Mouse (Mus musculus) midbrain, embryonic 14.5 days (tissue): Measurements from ENCODE around the gene Kirrel3. TPM values are rescaled to one million over a fixed set of nuclear protein-coding genes. Genes with fewer than 3 reads are reported as not detected.

Source experiments
- ATAC-seq: fragments of 200-750 bp; cut with Nextera tagmentation; 2 replicates; pipeline ENCODE4 v1.8.0; 2017; ENCODE audit warnings: moderate number of reproducible peaks, moderate library complexity; ENCODE audit not compliant: low FRiP score, low TSS enrichment
- DNase-seq: peaks from one replicate; pipeline ENCODE4 v3.0.0-alpha.2; 2015
- H3K27ac ChIP-seq: fragments of 300-500 bp; sonication (generic); replicated peaks from 2 replicates; pipeline ENCODE4 v1.5.1; 2014; ENCODE audit warnings: mild to moderate bottlenecking, low read depth, low read length, moderate library complexity
- H3K27me3 ChIP-seq: fragments of 300-500 bp; sonication (generic); 2 replicates; pipeline ENCODE4 v1.6.1; 2014; ENCODE audit warnings: low read length, control low read depth, mixed read lengths; ENCODE audit not compliant: control insufficient read depth, insufficient read depth
- H3K36me3 ChIP-seq: fragments of 300-500 bp; sonication (generic); 2 replicates; pipeline ENCODE4 v1.6.1; 2014; ENCODE audit warnings: low read length, control low read depth; ENCODE audit not compliant: control insufficient read depth, insufficient read depth
- H3K4me1 ChIP-seq: fragments of 300-500 bp; sonication (generic); 2 replicates; pipeline ENCODE4 v1.6.1; 2014; ENCODE audit warnings: mild to moderate bottlenecking, antibody characterized with exemption, low read length, control low read depth; ENCODE audit not compliant: control insufficient read depth, insufficient read depth
- H3K4me2 ChIP-seq: fragments of 300-500 bp; sonication (generic); 2 replicates; pipeline ENCODE4 v1.6.1; 2014; ENCODE audit warnings: mild to moderate bottlenecking, low read length, moderate library complexity
- H3K4me3 ChIP-seq: fragments of 300-500 bp; sonication (generic); replicated peaks from 2 replicates; pipeline ENCODE4 v1.5.1; 2014; ENCODE audit warnings: low read depth, low read length
- H3K9ac ChIP-seq: fragments of 300-500 bp; sonication (generic); replicated peaks from 2 replicates; pipeline ENCODE4 v1.6.1; 2014; ENCODE audit warnings: mild to moderate bottlenecking, low read length, moderate library complexity
- H3K9me3 ChIP-seq: fragments of 300-500 bp; sonication (generic); 2 replicates; pipeline ENCODE4 v1.6.1; 2016; ENCODE audit warnings: low read length, control low read depth, mixed read lengths; ENCODE audit not compliant: control insufficient read depth
- WGBS: fragments of 180-500 bp; shearing (Covaris S2); extraction: QIAGEN DNeasy Blood & Tissue Kit; methylation state at CpG from one replicate; pipeline ENCODE4 v1.1.7; 2014; 5-methylcytosine and 5-hydroxymethylcytosine counted together
- polyA plus RNA-seq: library from polyadenylated mRNA; unstranded; fragments of >200 nt; fragmentation: Nextera tagmentation; extraction: Ambion mirVana; gene quantifications from 2 replicates; pipeline ENCODE4 v1.2.1, GENCODE M21; 2014

The Kirrel3 gene
- polyA plus RNA-seq, 1 experiment from 2014 or later = 34.2 TPM

- Histone ChIP-seq H3K9ac (no peak overlapping the region), H3K27ac (no peak overlapping the region), H3K27me3 (peaks cover 4% of the 10 kb centered on the region; the same call in 1 of the 2 replicates), H3K36me3 (no peaks in the 10 kb centered on the region), H3K4me2 (no peak overlapping the region), H3K4me1 (peaks cover 10% of the 10 kb centered on the region), H3K9me3 (no peaks in the 10 kb centered on the region), H3K4me3 (no peak overlapping the region)
- DNase-seq (no peak), ATAC-seq (no peak)
- WGBS = 90% methylated on average over 6 of the region's 6 CpGs
Measured at GRCm38 (mm10) chr9:35027382-35027997, 541.8 kb downstream of the Kirrel3 start.

- 85% methylated on average over 5 of the region's 5 CpGs for WGBS
- ATAC-seq = no peak
- Histone ChIP-seq H3K4me2 (no peak overlapping the region), H3K4me3 (no peak overlapping the region), H3K9me3 (no peaks in the 10 kb centered on the region), H3K36me3 (no peaks in the 10 kb centered on the region), H3K4me1 (no peaks in the 10 kb centered on the region), H3K27me3 (no peaks in the 10 kb centered on the region), H3K27ac (no peak overlapping the region), H3K9ac (no peak overlapping the region)
- DNase-seq = peak; percentile 44
Measured at GRCm38 (mm10) chr9:35030823-35031222, 545.1 kb downstream of the Kirrel3 start.

GRCm38 (mm10) chr9:35032457-35032856 lies 546.8 kb downstream of the Kirrel3 start:
- no peaks in the 10 kb centered on the region for H3K36me3 ChIP-seq
- H3K27ac ChIP-seq = no peak overlapping the region
- no peak overlapping the region for H3K9ac ChIP-seq
- no peaks in the 10 kb centered on the region for H3K9me3 ChIP-seq
- H3K4me1 ChIP-seq = no peaks in the 10 kb centered on the region
- 83% methylated on average over 6 of the region's 6 CpGs for WGBS
- no peak overlapping the region for H3K4me3 ChIP-seq
- H3K4me2 ChIP-seq = no peak overlapping the region
- H3K27me3 ChIP-seq = no peaks in the 10 kb centered on the region
- no peak for ATAC-seq
- DNase-seq = no peak

GRCm38 (mm10) chr9:35035074-35035473 lies 549.4 kb downstream of the Kirrel3 start:
- H3K36me3 ChIP-seq = no peaks in the 10 kb centered on the region
- H3K27ac ChIP-seq = no peak overlapping the region
- ATAC-seq (no peak), DNase-seq (no peak)
- H3K4me1 ChIP-seq = no peaks in the 10 kb centered on the region
- 61% methylated on average over 14 of the region's 14 CpGs for WGBS
- no peak overlapping the region for H3K9ac ChIP-seq
- no peaks in the 10 kb centered on the region for H3K27me3 ChIP-seq
- no peak overlapping the region for H3K4me3 ChIP-seq
- H3K9me3 ChIP-seq = no peaks in the 10 kb centered on the region
- no peak overlapping the region for H3K4me2 ChIP-seq

- 69% methylated on average over 7 of the region's 7 CpGs for WGBS
- H3K9ac ChIP-seq = no peak overlapping the region
- ATAC-seq = no peak
- no peaks in the 10 kb centered on the region for H3K9me3 ChIP-seq
- no peaks in the 10 kb centered on the region for H3K36me3 ChIP-seq
- no peak overlapping the region for H3K27ac ChIP-seq
- no peak overlapping the region for H3K4me2 ChIP-seq
- peak; percentile 38 for DNase-seq
- no peaks in the 10 kb centered on the region for H3K27me3 ChIP-seq
- H3K4me3 ChIP-seq = no peak overlapping the region
- H3K4me1 ChIP-seq = peaks cover 4% of the 10 kb centered on the region; the same call in 1 of the 2 replicates
Measured at GRCm38 (mm10) chr9:35038922-35039586, 553.4 kb downstream of the Kirrel3 start.

- WGBS = 70% methylated on average over 5 of the region's 5 CpGs
- ATAC-seq = no peak
- H3K9ac ChIP-seq = no peak overlapping the region
Measured at GRCm38 (mm10) chr9:35039846-35040245, 554.2 kb downstream of the Kirrel3 start.

GRCm38 (mm10) chr9:35041493-35041892 lies 555.8 kb downstream of the Kirrel3 start:
- no peak overlapping the region for H3K27ac ChIP-seq
- H3K27me3 ChIP-seq = no peaks in the 10 kb centered on the region
- WGBS = 82% methylated on average over 5 of the region's 5 CpGs
- no peak overlapping the region for H3K4me2 ChIP-seq
- DNase-seq (no peak), ATAC-seq (no peak)
- H3K4me3 ChIP-seq = no peak overlapping the region
- H3K36me3 ChIP-seq = no peaks in the 10 kb centered on the region
- no peak overlapping the region for H3K9ac ChIP-seq
- H3K4me1 ChIP-seq = peaks cover 14% of the 10 kb centered on the region; the same call in 1 of the 2 replicates
- no peaks in the 10 kb centered on the region for H3K9me3 ChIP-seq

More at GRCm38 (mm10) chr9:35039846-35040245, 554.2 kb downstream of the Kirrel3 start:
- no peak overlapping the region for H3K27ac ChIP-seq
- H3K36me3 ChIP-seq = no peaks in the 10 kb centered on the region
- H3K27me3 ChIP-seq = no peaks in the 10 kb centered on the region
- no peaks in the 10 kb centered on the region for H3K9me3 ChIP-seq
- peaks cover 12% of the 10 kb centered on the region; the same call in 1 of the 2 replicates for H3K4me1 ChIP-seq
- H3K4me3 ChIP-seq = no peak overlapping the region
- no peak for DNase-seq
- no peak overlapping the region for H3K4me2 ChIP-seq

- no peak overlapping the region for H3K27ac ChIP-seq
- no peaks in the 10 kb centered on the region for H3K9me3 ChIP-seq
- H3K9ac ChIP-seq = no peak overlapping the region
- peaks cover 14% of the 10 kb centered on the region; the same call in 1 of the 2 replicates for H3K4me1 ChIP-seq
- no peaks in the 10 kb centered on the region for H3K36me3 ChIP-seq
- no peak for ATAC-seq
- no peak for DNase-seq
- 48% methylated on average over 7 of the region's 7 CpGs for WGBS
- H3K4me2 ChIP-seq = no peak overlapping the region
- H3K4me3 ChIP-seq = no peak overlapping the region
- no peaks in the 10 kb centered on the region for H3K27me3 ChIP-seq
Measured at GRCm38 (mm10) chr9:35043619-35044018, 557.9 kb downstream of the Kirrel3 start.

- Histone ChIP-seq H3K27ac (no peak overlapping the region), H3K4me1 (peaks cover 14% of the 10 kb centered on the region; the same call in 1 of the 2 replicates), H3K4me3 (no peak overlapping the region), H3K27me3 (no peaks in the 10 kb centered on the region), H3K9ac (no peak overlapping the region), H3K36me3 (no peaks in the 10 kb centered on the region), H3K9me3 (no peaks in the 10 kb centered on the region), H3K4me2 (no peak overlapping the region)
- DNase-seq (peak; percentile 39), ATAC-seq (no peak)
- 8% methylated on average over 15 of the region's 15 CpGs for WGBS
Measured at GRCm38 (mm10) chr9:35044458-35044857, 558.8 kb downstream of the Kirrel3 start.
